Mouse (Mus musculus): ENCODE data around the gene Tab2.

Tab2 gene

GRCm38 (mm10) chr10:7925481-7925880 is 30.5 kb downstream of the Tab2 start:
- TF ChIP-seq GATA4 (IDR thresholded peaks at IDR 0.05; ENCODE audit: insufficient replicate concordance, low read length) = no peak

GRCm38 (mm10) chr10:7923433-7923832 is 32.6 kb downstream of the Tab2 start:
- TF ChIP-seq GATA4 (IDR thresholded peaks at IDR 0.05; ENCODE audit: insufficient replicate concordance, low read length) = no peak

GRCm38 (mm10) chr10:7911268-7911667 is 44.8 kb downstream of the Tab2 start:
- no peak for TF ChIP-seq GATA4 (IDR thresholded peaks at IDR 0.05; ENCODE audit: insufficient replicate concordance, low read length)

GRCm38 (mm10) chr10:7907151-7907550 is 48.9 kb downstream of the Tab2 start:
- no peak for TF ChIP-seq GATA4 (IDR thresholded peaks at IDR 0.05; ENCODE audit: insufficient replicate concordance, low read length)

GRCm38 (mm10) chr10:7904157-7904556 is 51.9 kb downstream of the Tab2 start:
- no peak for TF ChIP-seq GATA4 (IDR thresholded peaks at IDR 0.05; ENCODE audit: insufficient replicate concordance, low read length)

GRCm38 (mm10) chr10:7900719-7901627 is 55.1 kb downstream of the Tab2 start:
- no peak for TF ChIP-seq GATA4 (IDR thresholded peaks at IDR 0.05; ENCODE audit: insufficient replicate concordance, low read length)

- no peak for TF ChIP-seq GATA4 (IDR thresholded peaks at IDR 0.05; ENCODE audit: insufficient replicate concordance, low read length)
Observed at GRCm38 (mm10) chr10:7888256-7888868, 67.7 kb downstream of the Tab2 start.

GRCm38 (mm10) chr10:7883524-7883923 is 72.5 kb downstream of the Tab2 start:
- TF ChIP-seq GATA4 (IDR thresholded peaks at IDR 0.05; ENCODE audit: insufficient replicate concordance, low read length) = no peak

- TF ChIP-seq GATA4 (IDR thresholded peaks at IDR 0.05; ENCODE audit: insufficient replicate concordance, low read length) = no peak
Observed at GRCm38 (mm10) chr10:7881971-7882370, 74.1 kb downstream of the Tab2 start.

- TF ChIP-seq GATA4 (IDR thresholded peaks at IDR 0.05; ENCODE audit: insufficient replicate concordance, low read length) = no peak
Observed at GRCm38 (mm10) chr10:7874194-7874593, 81.8 kb downstream of the Tab2 start.

- no peak for TF ChIP-seq GATA4 (IDR thresholded peaks at IDR 0.05; ENCODE audit: insufficient replicate concordance, low read length)
Observed at GRCm38 (mm10) chr10:7871381-7872020, 84.5 kb downstream of the Tab2 start.

- TF ChIP-seq GATA4 (IDR thresholded peaks at IDR 0.05; ENCODE audit: insufficient replicate concordance, low read length) = no peak
Observed at GRCm38 (mm10) chr10:7870571-7871315, 85.3 kb downstream of the Tab2 start.

GRCm38 (mm10) chr10:7869746-7870145 is 86.3 kb downstream of the Tab2 start:
- no peak for TF ChIP-seq GATA4 (IDR thresholded peaks at IDR 0.05; ENCODE audit: insufficient replicate concordance, low read length)

GRCm38 (mm10) chr10:7867666-7868030 is 88.4 kb downstream of the Tab2 start:
- TF ChIP-seq GATA4 (IDR thresholded peaks at IDR 0.05; ENCODE audit: insufficient replicate concordance, low read length) = no peak

All from liver, adult (tissue).